Mouse (Mus musculus): Measurements from ENCODE around the gene Chst5.

DNA sequence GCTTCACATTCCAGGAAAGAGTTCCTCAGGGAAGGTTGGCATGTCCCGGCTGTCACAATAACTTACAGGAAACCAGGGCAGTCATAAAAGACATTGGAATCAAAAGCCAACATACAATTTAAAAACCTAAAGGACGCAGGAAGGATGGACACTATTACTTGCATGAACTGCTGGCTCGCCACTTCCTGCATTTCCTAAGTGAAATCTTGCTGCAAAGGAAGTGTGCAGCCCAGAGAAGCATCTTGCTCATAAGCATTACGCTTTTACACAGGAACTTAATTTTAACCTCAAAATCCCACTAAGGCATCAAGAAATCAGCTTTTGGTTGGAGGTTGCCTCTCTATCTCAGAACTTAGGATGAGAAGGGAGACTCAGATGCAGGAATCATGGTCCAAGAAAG is 47.0 kb downstream of the Chst5 start:
- no peak for TF ChIP-seq CTCF (IDR thresholded peaks at IDR 0.05; ENCODE audit: control insufficient read depth, insufficient read depth, low read length)
- no peak for TF ChIP-seq POLR2A (IDR thresholded peaks at IDR 0.05; ENCODE audit: borderline replicate concordance, control insufficient read depth, low read depth, low read length)
